Mouse (Mus musculus): ENCODE data around the gene Olfr723. TPM values are rescaled to one million over a fixed set of nuclear protein-coding genes. Genes with fewer than 3 reads are reported as not detected.

Gene Olfr723
- not detected in 4 replicates for total RNA-seq (2023)

DNA sequence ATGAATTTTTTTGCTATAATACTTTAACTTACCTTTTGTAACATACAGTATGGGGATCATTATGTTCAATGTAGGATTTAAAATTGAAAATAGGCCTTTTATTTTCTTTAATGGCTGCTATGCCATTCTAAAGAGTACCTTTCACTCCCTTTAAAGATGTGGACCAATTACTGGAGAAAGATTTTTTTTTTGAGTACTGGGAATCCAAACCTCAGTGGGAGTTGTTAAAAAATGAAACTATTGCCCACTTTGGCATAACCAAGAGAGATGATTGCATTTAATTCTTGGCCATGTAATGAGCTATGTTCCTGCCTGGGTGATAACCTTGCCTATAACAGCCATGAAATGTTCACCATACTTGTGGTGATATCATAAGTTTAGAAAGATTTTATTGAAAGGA, at the start of gene Olfr723:
Gene Olfr723, minus strand, starts transcription at position 101 of the 400 bp plus-strand sequence.

DNA sequence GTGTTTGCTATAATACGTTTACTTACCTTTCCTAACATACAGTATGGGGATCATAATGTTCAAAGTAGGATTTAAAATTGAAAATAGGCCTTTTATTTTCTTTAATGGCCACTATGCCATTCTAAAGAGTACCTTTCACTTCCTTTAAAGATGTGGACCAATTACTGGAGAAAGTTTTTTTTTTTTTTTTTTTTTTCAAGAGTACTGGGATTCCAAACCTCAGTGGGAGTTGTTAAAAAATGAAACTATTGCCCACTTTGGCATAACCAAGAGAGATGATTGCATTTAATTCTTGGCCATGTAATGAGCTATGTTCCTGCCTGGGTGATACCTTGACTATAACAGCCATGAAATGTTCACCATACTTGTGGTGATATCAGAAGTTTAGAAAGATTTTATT, 31.6 kb upstream of the Olfr723 start, which contains the start of gene Olfr724:
Gene Olfr724, minus strand, starts transcription at position 101 of the 400 bp plus-strand sequence.

DNA sequence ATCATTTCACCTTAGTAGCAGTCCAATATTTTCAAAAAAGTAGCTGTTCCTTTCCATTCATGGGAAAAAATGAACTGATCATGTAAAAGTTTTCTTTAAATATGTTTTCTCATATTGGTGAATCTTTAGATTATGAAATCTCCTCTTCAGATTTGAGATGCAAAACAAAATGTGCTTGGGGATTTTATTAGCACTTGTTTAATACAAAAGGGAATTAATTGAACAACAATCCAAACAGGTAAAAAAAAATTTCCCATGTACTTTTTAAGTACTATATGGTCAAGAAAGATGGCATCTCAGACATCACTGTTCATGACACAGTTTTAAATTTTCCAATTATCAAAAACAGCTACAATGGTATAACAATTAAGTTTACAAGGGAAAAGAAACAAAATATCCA, 29.7 kb downstream of the Olfr723 start, which contains the start of gene Olfr722:
Gene Olfr722, minus strand, starts transcription at position 101 of the 400 bp plus-strand sequence.

Other genes with a start within 250 kb of the Olfr723 start
- gene Armh4, start 148.4 kb downstream of the Olfr723 start, total RNA-seq (2023) = not detected in 4 replicates
- gene Olfr722, start 29.8 kb downstream of the Olfr723 start, total RNA-seq (2023) = not detected in 4 replicates
- gene Olfr724, start 31.5 kb upstream of the Olfr723 start, total RNA-seq (2023) = not detected in 4 replicates
- gene Olfr725, start 108.6 kb upstream of the Olfr723 start, total RNA-seq (2023) = not detected in 4 replicates
- not detected in 4 replicates for gene Olfr726, start 159.2 kb upstream of the Olfr723 start, total RNA-seq (2023)
- gene Olfr727, start 191.4 kb upstream of the Olfr723 start, total RNA-seq (2023) = not detected in 4 replicates
- gene Olfr728, start 210.9 kb upstream of the Olfr723 start, total RNA-seq (2023) = not detected in 4 replicates
- gene Olfr729, start 221.1 kb upstream of the Olfr723 start, total RNA-seq (2023) = not detected in 4 replicates

Data from B cell, adult 62 days (primary cell).